Mouse (Mus musculus) heart, postnatal 25 days (tissue): ENCODE results near the gene Nt5dc3. TPM values are rescaled to one million over a fixed set of nuclear protein-coding genes. Genes with fewer than 3 reads are reported as not detected.

Experiments
- DNase-seq: peaks from one replicate; pipeline ENCODE4 v3.0.0; 2022; ENCODE audit warnings: low spot score
- intact Hi-C: fragments of 180-260 bp; cut with DNase I; formaldehyde crosslinking; loops from one replicate; pipeline ENCODE4 v1.15.1; 2025
- total RNA-seq, 2 experiments: library from RNA; stranded (reverse); gene quantifications; 2 replicates each; pipeline ENCODE4 v1.2.3; 2021

Gene Nt5dc3
- total RNA-seq, 2 experiments from 2014 or later = 30.2 to 36.5 TPM

DNA sequence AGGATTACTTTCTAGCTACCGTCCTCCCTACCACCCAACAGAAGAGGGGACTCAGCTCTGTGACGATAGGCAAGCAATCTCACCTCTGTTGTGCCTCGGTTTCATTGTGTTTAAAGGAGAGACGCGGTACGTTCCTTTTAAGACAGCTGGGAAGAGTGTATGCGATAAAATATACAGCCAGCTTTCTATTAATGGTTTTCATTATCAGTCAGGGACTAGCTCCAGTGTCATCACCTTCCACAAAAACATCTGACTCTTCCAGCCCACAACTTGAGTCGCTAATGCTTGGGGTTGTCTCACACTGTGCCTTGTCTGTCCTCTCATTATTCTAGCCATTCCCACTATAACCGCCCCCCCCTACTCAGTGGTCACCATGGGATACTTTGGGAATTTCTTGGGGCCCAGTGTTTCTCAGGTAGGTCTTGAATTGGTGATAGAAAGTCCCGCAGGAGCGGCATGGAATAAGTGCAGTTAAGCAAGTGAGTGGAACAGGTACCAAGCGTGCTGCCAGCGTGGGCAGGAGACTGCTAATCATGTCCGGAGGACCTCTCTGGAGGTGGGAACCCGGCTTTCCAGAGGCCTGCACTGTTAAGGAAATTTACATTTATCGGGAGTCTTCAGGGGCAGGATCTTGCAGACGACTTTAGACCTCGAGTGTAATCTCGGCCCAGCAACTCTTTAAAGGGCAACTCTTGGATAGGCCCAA is 1.0 kb upstream of the Nt5dc3 start:
- intact Hi-C loops = loop anchor here (2.0 kb wide), 1 partner anchor 71 kb away; no protein-coding TSS in a partner anchor
- no peak for DNase-seq

GRCm38 (mm10) chr10:86779117-86779755 is 431 bp downstream of the Nt5dc3 start:
- DNase-seq = peak; percentile 7
- intact Hi-C loops = loop anchor here (2.0 kb wide), 1 partner anchor 72 kb away; no protein-coding TSS in a partner anchor

GRCm38 (mm10) chr10:86779816-86780500 is 1.2 kb downstream of the Nt5dc3 start:
- intact Hi-C loops = loop anchor here (2.0 to 5.0 kb wide), 3 partner anchors 37 to 1598 kb away; no protein-coding TSS in a partner anchor
- no peak for DNase-seq

DNA sequence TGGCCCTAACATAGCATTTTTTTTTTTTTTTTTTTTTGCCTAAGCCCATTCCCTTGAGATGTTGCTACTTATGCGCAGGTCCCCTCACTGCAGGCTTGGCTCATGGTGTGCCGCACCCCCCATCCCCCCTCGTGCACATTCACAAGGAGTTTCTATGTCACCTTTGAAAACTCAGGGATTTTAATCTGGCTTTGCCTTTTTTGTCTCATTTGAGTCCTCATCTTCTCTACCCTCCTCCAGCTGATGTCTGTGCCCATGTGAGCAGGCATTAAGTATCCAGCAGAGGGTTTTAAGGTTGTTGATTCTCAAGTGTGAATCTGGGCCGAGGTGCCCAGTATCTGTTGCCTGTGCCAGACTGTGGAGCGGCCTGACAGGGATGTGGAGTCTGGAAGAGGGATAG is 2.8 kb downstream of the Nt5dc3 start:
- DNase-seq = no peak
- intact Hi-C loops = loop anchor here (5.0 kb wide), 2 partner anchors 36 to 1599 kb away; no protein-coding TSS in a partner anchor

- intact Hi-C loops = loop anchor here (5.0 kb wide), 2 partner anchors 35 to 1600 kb away; no protein-coding TSS in a partner anchor
- DNase-seq = no peak
Observed at GRCm38 (mm10) chr10:86782656-86783055, 3.9 kb downstream of the Nt5dc3 start.

- intact Hi-C loops = loop anchor here (5.0 kb wide), 2 partner anchors 34 to 1601 kb away; no protein-coding TSS in a partner anchor
- DNase-seq = no peak
Observed at GRCm38 (mm10) chr10:86783561-86783960, 4.8 kb downstream of the Nt5dc3 start.

- DNase-seq = no peak
- intact Hi-C loops = loop anchor here (5.0 kb wide), 2 partner anchors 33 to 1602 kb away; no protein-coding TSS in a partner anchor
Observed at GRCm38 (mm10) chr10:86784126-86784675, 5.4 kb downstream of the Nt5dc3 start.

DNA sequence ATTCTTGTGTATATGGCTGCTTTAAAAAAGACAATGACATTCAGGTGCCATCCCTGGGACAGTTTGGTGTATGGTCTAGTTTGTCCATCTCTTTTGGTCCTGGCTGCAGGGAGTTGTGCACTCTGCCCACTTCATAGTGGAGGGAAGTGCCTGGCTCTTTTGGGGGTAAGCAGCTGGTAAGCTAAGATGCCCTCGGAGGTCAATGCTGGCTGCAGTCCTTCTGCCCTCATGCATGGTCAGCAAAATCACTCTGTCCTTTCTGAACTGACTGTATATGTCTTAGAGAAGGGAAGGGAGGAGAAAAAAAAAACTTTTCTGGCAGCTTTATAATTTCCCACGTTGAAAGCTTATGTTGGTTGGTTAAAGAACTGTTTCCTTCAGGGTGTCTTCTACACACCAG is 6.6 kb downstream of the Nt5dc3 start:
- intact Hi-C loops = no loop called here

DNA sequence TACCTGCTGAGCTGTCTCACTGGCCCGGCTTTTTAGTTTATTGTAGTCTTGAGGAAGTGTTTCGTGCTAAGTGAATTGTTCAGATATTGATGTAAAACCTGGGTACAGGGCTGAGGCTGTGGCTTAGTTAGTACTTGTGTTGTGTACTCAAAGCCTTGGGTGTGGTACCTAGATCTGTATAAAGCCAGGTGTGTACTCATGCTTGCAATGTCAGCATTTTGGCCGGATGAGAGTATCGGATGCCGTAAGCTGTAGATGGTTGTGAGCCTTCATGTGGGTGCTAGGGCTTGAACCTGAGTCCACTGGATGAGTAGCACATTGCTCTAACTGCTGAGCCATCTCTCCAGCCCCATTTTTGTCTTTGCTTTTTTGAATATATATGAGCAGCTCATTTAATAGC is 7.3 kb downstream of the Nt5dc3 start:
- DNase-seq = no peak
- intact Hi-C loops = no loop called here

More for the DNA sequence above, 6.6 kb downstream of the Nt5dc3 start:
- DNase-seq = no peak

- DNase-seq = no peak
- intact Hi-C loops = no loop called here
Observed at GRCm38 (mm10) chr10:86788193-86788592, 9.4 kb downstream of the Nt5dc3 start.

- no peak for DNase-seq
- intact Hi-C loops = no loop called here
Observed at GRCm38 (mm10) chr10:86789146-86789672, 10.4 kb downstream of the Nt5dc3 start.

GRCm38 (mm10) chr10:86791507-86792184 is 12.8 kb downstream of the Nt5dc3 start:
- intact Hi-C loops = no loop called here

GRCm38 (mm10) chr10:86793509-86793951 is 14.7 kb downstream of the Nt5dc3 start:
- peak; percentile 52 for DNase-seq
- intact Hi-C loops = no loop called here

More at GRCm38 (mm10) chr10:86791507-86792184, 12.8 kb downstream of the Nt5dc3 start:
- no peak for DNase-seq

GRCm38 (mm10) chr10:86794196-86794595 is 15.4 kb downstream of the Nt5dc3 start:
- intact Hi-C loops = no loop called here
- no peak for DNase-seq

- intact Hi-C loops = no loop called here
- no peak for DNase-seq
Observed at GRCm38 (mm10) chr10:86794794-86795535, 16.2 kb downstream of the Nt5dc3 start.

GRCm38 (mm10) chr10:86796073-86796741 is 17.4 kb downstream of the Nt5dc3 start:
- intact Hi-C loops = no loop called here
- no peak for DNase-seq

DNA sequence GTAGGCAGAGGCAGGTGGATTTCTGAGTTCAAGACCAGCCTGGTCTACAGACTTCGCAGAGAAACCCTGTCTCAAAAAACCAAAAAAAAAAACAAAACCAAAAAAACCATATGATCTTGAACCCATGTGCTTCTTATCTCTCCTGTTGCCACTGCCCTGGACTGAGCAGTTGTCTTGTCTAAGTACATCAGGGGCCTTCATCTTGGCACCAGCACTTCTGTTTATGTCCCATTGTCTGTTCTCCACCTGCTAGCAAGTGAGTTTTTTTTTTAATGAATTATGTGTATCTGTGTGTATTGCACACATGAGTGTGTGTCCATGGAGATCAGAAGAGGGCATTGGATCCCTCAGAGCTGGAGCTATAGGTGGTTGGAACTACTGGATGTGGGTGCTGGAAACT is 28.6 kb downstream of the Nt5dc3 start:
- DNase-seq = no peak
- intact Hi-C loops = no loop called here
